ENCODE assay signal across 12 mouse cellular contexts in the genomic region with DNA sequence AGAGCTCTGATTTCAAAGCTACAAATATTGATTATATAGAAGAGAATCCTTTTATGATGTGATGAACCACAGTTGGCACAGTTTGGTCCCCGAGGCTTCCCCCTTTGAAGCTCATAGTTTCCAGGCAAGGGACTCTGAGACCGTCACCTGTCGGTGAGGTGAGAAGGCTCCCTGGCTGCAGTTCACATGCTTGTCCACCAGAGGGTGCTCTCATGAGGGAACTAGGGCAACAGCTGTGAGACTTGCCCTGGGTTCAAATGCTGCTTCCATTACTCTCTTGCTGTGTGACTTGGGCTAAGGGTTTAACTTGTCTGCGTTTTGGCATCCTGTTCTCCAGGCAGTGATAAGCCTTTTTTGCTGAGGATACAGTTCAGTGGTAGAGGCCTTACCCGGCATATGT.
DNase-seq lines count a peak whose midpoint lies in the region; ATAC-seq and TF ChIP-seq lines count a peak whose summit lies in the region.
"Had no signal": no experiment of that assay in that cellular context is flagged by ENCODE, and none has a peak within 500 bp of the region (broad histone marks: within the 10 kb centered on the region; RNA-seq: fewer than 3 reads in every experiment).

No protein-coding gene starts in this region.

- DNase-seq in adrenal gland, postnatal 10 days, result peak; percentile 29
- no peak for DNase-seq in adrenal gland, adult 8-10 months
- DNase-seq in kidney, postnatal 0 days (ENCODE audit: low spot score), result no peak
- DNase-seq in CD4-positive helper T cell, adult 2 months (ENCODE audit: low read depth, low spot score), result peak; percentile 38
- DNase-seq in c-Kit-positive CD71-positive TER-119-positive erythroid progenitor cells, embryonic 14.5 days (ENCODE audit: low spot score), result peak; percentile 22
- no peak for DNase-seq in embryo, embryonic 10 days (ENCODE audit: low spot score)
- DNase-seq in retina, embryonic 14.5 days (ENCODE audit: low spot score), result no peak
- DNase-seq: gastrocnemius, postnatal 36 days; right cerebral cortex, postnatal 25 days had no signal

- H3K4me2 ChIP-seq in kidney, postnatal 0 days (ENCODE audit: low read length), result no peak overlapping the region
- no peak overlapping the region for H3K4me2 ChIP-seq in kidney, embryonic 14.5 days (replicated peaks; ENCODE audit: low read depth, low read length)
- H3K4me2 ChIP-seq: embryonic facial prominence, embryonic 15.5 days had no signal

- ATAC-seq in kidney, postnatal 0 days (replicated peaks; ENCODE audit: low FRiP score, low read depth), result no peak
- no peak for ATAC-seq in kidney, embryonic 14.5 days (ENCODE audit: low FRiP score, low TSS enrichment)
- ATAC-seq: intestine, embryonic 16.5 days had no signal

- H3K27me3 ChIP-seq in kidney, postnatal 0 days (ENCODE audit: insufficient read depth, low read length), result no peaks in the 10 kb centered on the region
- H3K27me3 ChIP-seq in kidney, embryonic 14.5 days (ENCODE audit: control insufficient read depth, insufficient read depth, low read length), result no peaks in the 10 kb centered on the region

- no peaks in the 10 kb centered on the region for H3K4me1 ChIP-seq in kidney, postnatal 0 days (replicated peaks; ENCODE audit: insufficient read depth, low read length)
- no peaks in the 10 kb centered on the region for H3K4me1 ChIP-seq in kidney, embryonic 14.5 days (ENCODE audit: control insufficient read depth, insufficient read depth, low read length)

- 86% methylated on average over 5 of the region's 5 CpGs for WGBS in kidney, postnatal 0 days
- 85% methylated on average over 5 of the region's 5 CpGs for WGBS in kidney, embryonic 14.5 days

- no peak overlapping the region for H3K9ac ChIP-seq in kidney, postnatal 0 days (ENCODE audit: low read depth, low read length)
- no peak overlapping the region for H3K9ac ChIP-seq in kidney, embryonic 14.5 days (ENCODE audit: low read depth, low read length)
- H3K9ac ChIP-seq: embryonic facial prominence, embryonic 15.5 days had no signal

- no peaks in the 10 kb centered on the region for H3K9me3 ChIP-seq in kidney, postnatal 0 days (replicated peaks; ENCODE audit: low read length)
- H3K9me3 ChIP-seq in kidney, embryonic 14.5 days (ENCODE audit: control insufficient read depth, low read length), result no peaks in the 10 kb centered on the region; the same call in 1 of the 2 replicates
- H3K9me3 ChIP-seq: embryonic facial prominence, embryonic 15.5 days had no signal

- no peak overlapping the region for H3K27ac ChIP-seq in kidney, postnatal 0 days
- H3K27ac ChIP-seq in kidney, embryonic 14.5 days (ENCODE audit: low read depth, low read length), result no peak overlapping the region
- H3K27ac ChIP-seq: embryonic facial prominence, embryonic 15.5 days had no signal

- peak; percentile 66 for TF ChIP-seq CTCF in kidney, postnatal 0 days (IDR thresholded peaks at IDR 0.05; ENCODE audit: low read depth)

- H3K4me3 ChIP-seq in kidney, postnatal 0 days (replicated peaks; ENCODE audit: low read depth, low read length), result no peak overlapping the region
- H3K4me3 ChIP-seq in kidney, embryonic 14.5 days (ENCODE audit: low read length), result no peak overlapping the region
- H3K4me3 ChIP-seq: embryonic facial prominence, embryonic 15.5 days had no signal

- H3K36me3 ChIP-seq in kidney, postnatal 0 days (ENCODE audit: insufficient read depth, low read length), result no peaks in the 10 kb centered on the region
- no peaks in the 10 kb centered on the region for H3K36me3 ChIP-seq in kidney, embryonic 14.5 days (ENCODE audit: control insufficient read depth, insufficient read depth, low read length)
- H3K36me3 ChIP-seq: embryonic facial prominence, embryonic 15.5 days had no signal

Comparison
In these comparisons a context has a peak if more than half of its experiments do, and no peak if none do; other contexts are left out.
1. DNase-seq: peak in adrenal gland, postnatal 10 days (single experiment), CD4-positive helper T cell, adult 2 months (single experiment) and c-Kit-positive CD71-positive TER-119-positive erythroid progenitor cells, embryonic 14.5 days (single experiment); none in adrenal gland, adult 8-10 months (single experiment), kidney, postnatal 0 days (single experiment), embryo, embryonic 10 days (single experiment) and retina, embryonic 14.5 days (single experiment).